Mouse (Mus musculus): Measurements from ENCODE around the gene Dapk3.

Dapk3 gene

DNA sequence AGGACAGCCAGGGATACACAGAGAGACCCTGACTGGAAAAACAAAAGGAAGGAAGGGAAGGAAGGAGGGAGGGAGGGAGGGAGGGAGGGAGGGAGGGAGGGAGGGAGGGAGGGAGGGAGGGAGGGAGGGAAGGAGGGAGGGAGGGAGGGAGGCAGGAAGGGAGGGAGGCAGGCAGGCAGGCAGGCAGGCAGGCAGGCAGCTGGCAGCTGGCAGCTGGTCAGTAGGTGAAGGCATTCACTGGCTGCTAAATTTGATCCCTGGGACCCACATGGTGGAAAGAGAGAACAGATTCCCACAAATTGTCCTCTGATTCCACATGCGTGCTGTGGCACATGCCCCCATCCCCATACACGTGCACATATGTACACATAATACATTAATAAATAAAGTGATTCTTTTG, 55.8 kb downstream of the Dapk3 start:
- DNase-seq (ENCODE audit: low spot score in 2 of 2), result no peak

DNA sequence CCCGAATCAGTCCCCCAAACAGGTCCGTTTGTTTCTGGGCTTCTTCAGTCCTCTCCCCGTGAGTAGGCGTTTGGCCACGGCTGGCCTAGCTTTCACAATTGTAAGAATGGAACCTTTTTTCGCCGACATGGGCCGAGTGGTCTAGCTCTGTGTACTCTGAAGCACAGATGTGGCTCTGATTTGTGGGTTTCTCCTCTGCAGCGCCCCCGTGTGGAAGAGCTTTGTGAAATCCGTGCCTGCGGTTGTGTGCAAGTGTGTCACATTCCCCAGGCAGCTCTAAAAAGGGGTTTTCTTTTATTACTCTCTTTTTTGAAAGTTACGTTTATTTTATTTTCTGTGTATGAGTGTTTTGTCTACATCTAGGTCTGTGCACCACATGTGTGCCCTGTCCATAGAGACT, 58.1 kb downstream of the Dapk3 start:
- DNase-seq (ENCODE audit: low spot score in 2 of 2), result peak in 1 of 2 experiments; percentile 69

DNA sequence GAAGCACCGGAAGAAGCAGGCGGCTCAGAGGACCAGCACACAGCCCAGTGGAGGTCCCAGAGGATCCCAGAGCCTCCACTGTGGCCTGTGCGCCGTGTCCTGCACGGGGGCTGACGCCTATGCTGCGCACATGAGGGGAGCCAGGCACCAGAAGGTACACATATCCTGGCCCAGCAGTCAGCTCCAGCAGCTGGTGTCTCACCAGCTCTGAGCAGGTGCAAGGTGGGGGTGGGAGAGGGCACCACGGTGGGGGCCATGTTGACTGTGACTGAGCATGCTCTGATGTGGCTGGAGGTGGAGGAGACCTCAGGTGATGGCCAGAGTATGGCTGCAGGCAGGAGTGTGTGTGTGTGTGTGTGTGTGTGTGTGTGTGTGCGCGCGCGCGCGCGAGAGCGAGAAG, 59.2 kb downstream of the Dapk3 start:
- DNase-seq (ENCODE audit: low spot score in 2 of 2), result no peak

Data from natural killer cell, adult 2 months (primary cell).